27 mouse cellular contexts compared by ENCODE assay signal in the genomic region with DNA sequence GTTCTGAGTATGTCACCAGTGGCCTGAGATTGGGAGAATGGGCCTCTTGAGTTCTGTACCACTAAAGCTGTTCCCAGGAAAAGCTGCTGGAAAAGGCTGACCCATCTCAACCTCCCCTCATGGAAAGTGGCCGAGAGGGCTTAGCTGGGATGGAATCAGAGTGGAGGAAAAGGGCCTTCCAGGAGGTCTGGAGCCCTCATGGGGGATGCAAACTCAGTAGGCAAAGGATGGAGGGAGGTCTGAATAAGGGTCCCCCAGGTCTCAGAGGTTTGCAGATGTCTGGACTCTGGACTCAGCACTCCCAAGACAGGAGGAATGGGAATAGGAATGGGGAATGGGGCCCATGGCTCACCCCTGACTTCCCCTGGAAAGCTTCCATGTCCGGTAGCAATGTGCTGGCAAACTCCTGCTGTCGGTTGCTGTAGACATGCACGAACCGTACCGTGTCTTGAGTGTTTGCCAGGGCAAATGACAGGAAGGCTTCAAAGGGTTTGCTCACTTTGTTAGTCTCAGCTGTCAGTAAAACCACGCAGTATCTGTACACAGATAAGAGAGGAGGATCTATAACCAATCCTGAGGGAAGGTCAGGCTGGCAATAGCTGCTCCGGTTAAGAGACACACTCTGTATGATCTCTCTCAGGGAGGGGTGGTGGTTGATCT. TPM values are rescaled to one million over a fixed set of nuclear protein-coding genes. Genes with fewer than 3 reads are reported as not detected.
DNase-seq lines count a peak whose midpoint lies in the region; ATAC-seq and TF ChIP-seq lines count a peak whose summit lies in the region.
"Had no signal": no experiment of that assay in that cellular context is flagged by ENCODE, and none has a peak within 500 bp of the region (broad histone marks: within the 10 kb centered on the region; RNA-seq: fewer than 3 reads in every experiment).

No protein-coding gene starts in this region.

- ATAC-seq in heart, embryonic 16.5 days (replicated peaks; ENCODE audit: extremely low read depth, insufficient read depth, low FRiP score), result no peak
- ATAC-seq in liver, embryonic 15.5 days (ENCODE audit: insufficient read depth), result no peak
- ATAC-seq: activated CD4-positive, CD25-positive, alpha-beta regulatory T cell, adult 4 months; forebrain, embryonic 14.5 days; hindbrain, embryonic 16.5 days; inflammation-experienced regulatory T-cells, adult 6 months; Patski had no signal

- TF ChIP-seq EP300 in MEL (IDR thresholded peaks at IDR 0.05; ENCODE audit: low read depth in 1 of 2, low read length in 2 of 2), result peak; percentile 10; a peak in 1 of 4 replicates

- peak overlapping the region; percentile 53; the same call in 1 of the 2 replicates for H3K27ac ChIP-seq in heart, embryonic 16.5 days (ENCODE audit: low read length)
- H3K27ac ChIP-seq in layer of hippocampus, adult 2 months, result peak overlapping the region; percentile 81
- H3K27ac ChIP-seq in MEL (ENCODE audit: control insufficient read depth, low read depth, low read length), result no peak overlapping the region; the same call in 1 of the 2 replicates
- H3K27ac ChIP-seq in liver, embryonic 15.5 days (replicated peaks), result peak overlapping the region; percentile 93
- H3K27ac ChIP-seq: embryonic facial prominence, embryonic 15.5 days; forebrain, embryonic 10.5 days; gastrocnemius, adult 2 months; heart, embryonic 13.5 days; hindbrain, embryonic 12.5 days had no signal

- TF ChIP-seq POLR2A in MEL (IDR thresholded peaks at IDR 0.05; ENCODE audit: control insufficient read depth in 1 of 2, insufficient read depth in 1 of 2, low read depth in 1 of 2, low read length in 2 of 2, poor library complexity in 1 of 2), result no peak

- H3K27me3 ChIP-seq in heart, embryonic 16.5 days (ENCODE audit: control insufficient read depth, insufficient read depth, low read length), result no peaks in the 10 kb centered on the region
- H3K27me3 ChIP-seq in MEL (ENCODE audit: control insufficient read depth in 1 of 2, insufficient read depth in 2 of 2, low read length in 2 of 2), result no peaks in the 10 kb centered on the region
- no peaks in the 10 kb centered on the region for H3K27me3 ChIP-seq in liver, embryonic 15.5 days
- H3K27me3 ChIP-seq: embryonic facial prominence, embryonic 15.5 days; heart, embryonic 13.5 days; hindbrain, embryonic 12.5 days; Patski had no signal

- H3K4me1 ChIP-seq in heart, embryonic 16.5 days (ENCODE audit: control insufficient read depth, insufficient read depth, low read length), result peaks cover 37% of the 10 kb centered on the region
- peaks cover 17 to 29% of the 10 kb centered on the region in 2 experiments for H3K4me1 ChIP-seq in MEL (ENCODE audit: control insufficient read depth in 1 of 2, insufficient read depth in 2 of 2, low read length in 2 of 2)
- peaks cover 72% of the 10 kb centered on the region for H3K4me1 ChIP-seq in liver, embryonic 15.5 days (replicated peaks)
- H3K4me1 ChIP-seq: forebrain, embryonic 10.5 days had no signal

- no peaks in the 10 kb centered on the region for H3K9me3 ChIP-seq in heart, embryonic 16.5 days (replicated peaks; ENCODE audit: control insufficient read depth, low read length)
- H3K9me3 ChIP-seq in MEL (replicated peaks; ENCODE audit: insufficient read depth, low read length), result no peaks in the 10 kb centered on the region
- no peaks in the 10 kb centered on the region for H3K9me3 ChIP-seq in liver, embryonic 15.5 days (replicated peaks)
- H3K9me3 ChIP-seq: embryonic facial prominence, embryonic 15.5 days; forebrain, embryonic 10.5 days; heart, embryonic 13.5 days; hindbrain, embryonic 12.5 days had no signal

- peaks cover 46% of the 10 kb centered on the region for H3K36me3 ChIP-seq in heart, embryonic 16.5 days (ENCODE audit: control insufficient read depth, insufficient read depth)
- peaks cover 0 to 31% of the 10 kb centered on the region in 2 experiments; a peak in 2 of 4 replicates for H3K36me3 ChIP-seq in MEL (ENCODE audit: control insufficient read depth in 1 of 2, insufficient read depth in 2 of 2, low read length in 2 of 2)
- H3K36me3 ChIP-seq in liver, embryonic 15.5 days (replicated peaks), result peaks cover 82% of the 10 kb centered on the region

- no peak for TF ChIP-seq RAD21 in MEL (IDR thresholded peaks at IDR 0.05; ENCODE audit: low read depth, low read length)

- no peaks in the 10 kb centered on the region for H3K79me2 ChIP-seq in MEL (ENCODE audit: control insufficient read depth, insufficient read depth, low read length, poor library complexity)

- H3K9ac ChIP-seq in heart, embryonic 16.5 days (ENCODE audit: low read length), result no peak overlapping the region
- H3K9ac ChIP-seq in MEL (ENCODE audit: control insufficient read depth, low read depth, low read length, poor library complexity, severe bottlenecking), result no peak overlapping the region
- no peak overlapping the region for H3K9ac ChIP-seq in liver, embryonic 15.5 days
- H3K9ac ChIP-seq: embryonic facial prominence, embryonic 15.5 days; heart, embryonic 13.5 days; hindbrain, embryonic 12.5 days had no signal

- no peak for TF ChIP-seq CTCF in layer of hippocampus, adult 2 months (conservative IDR thresholded peaks at IDR 0.05)
- no peak for TF ChIP-seq CTCF in MEL (IDR thresholded peaks at IDR 0.05 in 2 of 3, conservative IDR thresholded peaks at IDR 0.05 in 1 of 3; ENCODE audit: control insufficient read depth in 1 of 3, insufficient read depth in 1 of 3, low read depth in 2 of 3, low read length in 3 of 3, poor library complexity in 1 of 3, severe bottlenecking in 1 of 3)

- no peak for DNase-seq in heart, adult 9 months (ENCODE audit: low spot score in 2 of 2)
- DNase-seq in layer of hippocampus, adult 2 months (ENCODE audit: low spot score in 2 of 2), result no peak
- no peak for DNase-seq in layer of hippocampus, adult 11-12 months (ENCODE audit: low spot score)
- peak; percentile 28 for DNase-seq in MEL (ENCODE audit: low read depth, low spot score)
- no peak for DNase-seq in cerebellum, adult 9-10 months
- DNase-seq in embryo, embryonic 9.5 days (ENCODE audit: extremely low spot score), result no peak
- DNase-seq: adrenal gland, adult 2 months; adrenal gland, postnatal 25 days; cerebellum, adult 18-20 months; gastrocnemius, adult 2 months; gastrocnemius, postnatal 25 days had no signal

- 48% methylated on average over 8 of the region's 8 CpGs for WGBS in heart, embryonic 16.5 days
- 48% methylated on average over 8 of the region's 8 CpGs for WGBS in liver, embryonic 15.5 days (ENCODE audit: insufficient replicate concordance)

- H3K4me2 ChIP-seq in heart, embryonic 16.5 days (ENCODE audit: low read depth, low read length), result no peak overlapping the region
- no peak overlapping the region for H3K4me2 ChIP-seq in liver, embryonic 15.5 days
- H3K4me2 ChIP-seq: embryonic facial prominence, embryonic 15.5 days; heart, embryonic 13.5 days; hindbrain, embryonic 12.5 days had no signal

- no peak overlapping the region for H3K4me3 ChIP-seq in heart, embryonic 16.5 days (ENCODE audit: low read length)
- no peak overlapping the region for H3K4me3 ChIP-seq in layer of hippocampus, adult 2 months
- no peak overlapping the region for H3K4me3 ChIP-seq in MEL (ENCODE audit: control insufficient read depth in 1 of 2, insufficient read depth in 1 of 2, low read depth in 2 of 2, low read length in 2 of 2)
- H3K4me3 ChIP-seq in liver, embryonic 15.5 days (replicated peaks), result no peak overlapping the region
- H3K4me3 ChIP-seq: embryonic facial prominence, embryonic 15.5 days; erythroblast, embryonic 14.5 days; forebrain, embryonic 10.5 days; gastrocnemius, adult 2 months; heart, embryonic 13.5 days; hindbrain, embryonic 12.5 days had no signal

TF ChIP-seq in MEL, 35 proteins besides CTCF, POLR2A, EP300 and RAD21:
- no peak for TF ChIP-seq ZMIZ1 (IDR thresholded peaks at IDR 0.05; ENCODE audit: low read depth, low read length)
- peak; percentile 69 for TF ChIP-seq ETS1 (IDR thresholded peaks at IDR 0.05; ENCODE audit: low read depth, low read length)
TF ChIP-seq in MEL: peak in this region for 1.

RNA-seq across cellular contexts. Expression of gene Dnajc16, which starts 21.1 kb away (rescaled TPM):
- 4.4 and 4.5 TPM in 2 replicates for polyA plus RNA-seq in heart, embryonic 16.5 days (2015; fragmentation: Nextera tagmentation; extraction: Ambion mirVana)
- total RNA-seq in layer of hippocampus, adult 2 months (2021), result 10 to 100 TPM; 45.3 to 45.4 TPM
- 3.2 and 3.4 TPM in 2 replicates for total RNA-seq in MEL (2012; rRNA removed)
- 1 to 10 TPM in 1 of 2 experiments, not detected in 1; 6.8 TPM for polyA plus RNA-seq in MEL (2012; ENCODE audit: insufficient read depth in 1 of 2, insufficient read length in 2 of 2, low read depth in 1 of 2, low replicate concordance in 2 of 2, missing spikeins in 1 of 2)
- polyA plus RNA-seq in liver, embryonic 15.5 days (2015; fragmentation: Nextera tagmentation; extraction: Ambion mirVana), result 2.0 and 2.2 TPM in 2 replicates

RNA-seq across cellular contexts. Expression of gene Agmat, which starts 23.2 kb away (rescaled TPM):
- polyA plus RNA-seq in heart, embryonic 16.5 days (2015; fragmentation: Nextera tagmentation; extraction: Ambion mirVana), result 0.71 and 1.2 TPM in 2 replicates
- not detected for total RNA-seq in layer of hippocampus, adult 2 months (2021)
- total RNA-seq in MEL (2012; rRNA removed), result 0.12 TPM in 1 of 2 replicates, not detected in the other
- under 1 TPM in 1 of 2 experiments, not detected in 1; 0.07 TPM for polyA plus RNA-seq in MEL (2012; ENCODE audit: insufficient read depth in 1 of 2, insufficient read length in 2 of 2, low read depth in 1 of 2, low replicate concordance in 2 of 2, missing spikeins in 1 of 2)
- polyA plus RNA-seq in liver, embryonic 15.5 days (2015; fragmentation: Nextera tagmentation; extraction: Ambion mirVana), result 20.5 and 26.2 TPM in 2 replicates
- total RNA-seq: gastrocnemius, adult 2 months; granulocyte monocyte progenitor cell, adult 5-6 weeks had no signal
- polyA plus RNA-seq: activated CD4-positive, CD25-positive, alpha-beta regulatory T cell, adult 4 months; C2C12; embryonic facial prominence, embryonic 11.5 days; forebrain, embryonic 10.5 days; forebrain, embryonic 14.5 days; hindbrain, embryonic 12.5 days; inflammation-experienced regulatory T-cells, adult 6 months; Patski had no signal

RNA-seq across cellular contexts. Expression of gene Casp9, which starts 23.8 kb away (rescaled TPM):
- polyA plus RNA-seq in heart, embryonic 16.5 days (2015; fragmentation: Nextera tagmentation; extraction: Ambion mirVana), result 17.1 and 19.3 TPM in 2 replicates
- 10 to 100 TPM; 25.2 to 25.6 TPM for total RNA-seq in layer of hippocampus, adult 2 months (2021)
- total RNA-seq in MEL (2012; rRNA removed), result 2.8 and 3.8 TPM in 2 replicates
- polyA plus RNA-seq in MEL (2012; ENCODE audit: insufficient read depth in 1 of 2, insufficient read length in 2 of 2, low read depth in 1 of 2, low replicate concordance in 2 of 2, missing spikeins in 1 of 2), result 1 to 10 TPM in 1 of 2 experiments, not detected in 1; 6.4 TPM
- polyA plus RNA-seq in liver, embryonic 15.5 days (2015; fragmentation: Nextera tagmentation; extraction: Ambion mirVana), result 9.7 and 9.9 TPM in 2 replicates

RNA-seq across cellular contexts. Expression of gene Ddi2, which starts 46.4 kb away (rescaled TPM):
- 14.1 and 15.1 TPM in 2 replicates for polyA plus RNA-seq in heart, embryonic 16.5 days (2015; fragmentation: Nextera tagmentation; extraction: Ambion mirVana)
- 10 to 100 TPM; 42.8 to 50.1 TPM for total RNA-seq in layer of hippocampus, adult 2 months (2021)
- total RNA-seq in MEL (2012; rRNA removed), result 37.6 and 40.7 TPM in 2 replicates
- 10 to 100 TPM in 1 of 2 experiments, not detected in 1; 42.8 TPM for polyA plus RNA-seq in MEL (2012; ENCODE audit: insufficient read depth in 1 of 2, insufficient read length in 2 of 2, low read depth in 1 of 2, low replicate concordance in 2 of 2, missing spikeins in 1 of 2)
- polyA plus RNA-seq in liver, embryonic 15.5 days (2015; fragmentation: Nextera tagmentation; extraction: Ambion mirVana), result 14.8 and 17.2 TPM in 2 replicates

RNA-seq across cellular contexts. Expression of gene Cela2a, which starts 56.3 kb away (rescaled TPM):
- polyA plus RNA-seq in heart, embryonic 16.5 days (2015; fragmentation: Nextera tagmentation; extraction: Ambion mirVana), result 0.63 TPM in 1 of 2 replicates, not detected in the other
- not detected for total RNA-seq in layer of hippocampus, adult 2 months (2021)
- not detected in 2 replicates for total RNA-seq in MEL (2012; rRNA removed)
- not detected for polyA plus RNA-seq in MEL (2012; ENCODE audit: insufficient read depth in 1 of 2, insufficient read length in 2 of 2, low read depth in 1 of 2, low replicate concordance in 2 of 2, missing spikeins in 1 of 2)
- polyA plus RNA-seq in liver, embryonic 15.5 days (2015; fragmentation: Nextera tagmentation; extraction: Ambion mirVana), result 0.14 and 3.3 TPM in 2 replicates
- total RNA-seq: adrenal gland, adult 2 months; gastrocnemius, adult 2 months; gastrocnemius, postnatal 25 days; granulocyte monocyte progenitor cell, adult 5-6 weeks; heart, postnatal 25 days had no signal
- polyA plus RNA-seq: C2C12; embryonic facial prominence, embryonic 11.5 days; embryonic facial prominence, embryonic 15.5 days; erythroblast, embryonic 14.5 days; forebrain, embryonic 10.5 days; forebrain, embryonic 14.5 days; heart, embryonic 13.5 days; hindbrain, embryonic 12.5 days; hindbrain, embryonic 16.5 days; inflammation-experienced regulatory T-cells, adult 6 months; Patski had no signal
